Comparison of ENCODE assay signal across 8 mouse cellular contexts in the genomic region with DNA sequence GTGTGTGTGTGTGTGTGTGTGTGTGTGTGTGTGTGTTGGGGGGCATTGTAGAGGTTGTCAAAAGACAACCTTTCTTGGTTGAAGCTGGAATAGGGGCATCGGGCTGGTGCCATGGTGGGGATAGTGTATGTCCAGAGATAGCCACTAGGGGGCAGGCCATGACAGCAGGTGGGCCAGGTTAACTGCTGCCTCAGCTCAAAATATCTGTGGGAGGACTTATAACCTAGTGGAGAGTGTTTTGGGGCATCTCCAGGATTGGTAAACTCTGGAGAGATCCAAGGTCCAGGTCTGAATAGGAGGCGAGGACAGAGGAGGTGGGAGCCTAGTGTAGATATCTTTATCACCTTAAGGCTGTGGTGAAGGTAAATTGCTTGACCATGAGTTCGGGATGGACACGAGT.
DNase-seq lines count a peak whose midpoint lies in the region; ATAC-seq and TF ChIP-seq lines count a peak whose summit lies in the region.

No protein-coding gene starts in this region.

- ATAC-seq in forebrain, embryonic 12.5 days (ENCODE audit: low FRiP score), result peak; percentile 63; the same call in 1 of the 2 replicates
- peak; percentile 61; the same call in 1 of the 2 replicates for ATAC-seq in lung, embryonic 14.5 days (ENCODE audit: insufficient read depth)

- DNase-seq in ES-CJ7 (ENCODE audit: low read depth, low spot score), result peak; percentile 40
- peak; percentile 12 for DNase-seq in c-Kit-positive CD71-negative TER-119-negative erythroid progenitor cells, embryonic 14.5 days (ENCODE audit: low read depth)
- DNase-seq in heart, postnatal 36 days, result peak; percentile 54 to 68
- peak; percentile 17 for DNase-seq in layer of hippocampus, adult 9-11 months
- DNase-seq in lung, embryonic 14.5 days, result peak; percentile 77
- peak; percentile 77 for DNase-seq in retina, embryonic 14.5 days (ENCODE audit: low spot score)
- peak; percentile 69 for DNase-seq in urinary bladder, postnatal 14 days (ENCODE audit: low spot score)

- no peaks in the 10 kb centered on the region for H3K36me3 ChIP-seq in forebrain, embryonic 12.5 days (replicated peaks)
- no peaks in the 10 kb centered on the region for H3K36me3 ChIP-seq in lung, embryonic 14.5 days (ENCODE audit: insufficient read depth)

- intact Hi-C loops in heart, postnatal 36 days (cut with DNase I), result loop anchor here (2.0 to 5.0 kb wide), 5 partner anchors 113 to 1539 kb away; partner anchors contain the start of gene Mafb

- no peak overlapping the region for H3K4me3 ChIP-seq in forebrain, embryonic 12.5 days (replicated peaks)
- H3K4me3 ChIP-seq in lung, embryonic 14.5 days (ENCODE audit: low read depth, low read length), result no peak overlapping the region

- no peak overlapping the region for H3K4me2 ChIP-seq in forebrain, embryonic 12.5 days
- no peak overlapping the region for H3K4me2 ChIP-seq in lung, embryonic 14.5 days

- no peaks in the 10 kb centered on the region for H3K4me1 ChIP-seq in forebrain, embryonic 12.5 days
- H3K4me1 ChIP-seq in lung, embryonic 14.5 days (ENCODE audit: insufficient read depth), result no peaks in the 10 kb centered on the region

- H3K27ac ChIP-seq in forebrain, embryonic 12.5 days, result no peak overlapping the region
- no peak overlapping the region for H3K27ac ChIP-seq in lung, embryonic 14.5 days (ENCODE audit: low read depth)

- H3K9ac ChIP-seq in forebrain, embryonic 12.5 days, result no peak overlapping the region
- H3K9ac ChIP-seq in lung, embryonic 14.5 days, result no peak overlapping the region

- H3K27me3 ChIP-seq in forebrain, embryonic 12.5 days, result no peaks in the 10 kb centered on the region; the same call in 1 of the 2 replicates
- H3K27me3 ChIP-seq in lung, embryonic 14.5 days (ENCODE audit: insufficient read depth, low read length), result no peaks in the 10 kb centered on the region

- TF ChIP-seq CTCF in lung, embryonic 14.5 days (IDR thresholded peaks at IDR 0.05; ENCODE audit: low read depth), result peak; percentile 95

- H3K9me3 ChIP-seq in forebrain, embryonic 12.5 days, result no peaks in the 10 kb centered on the region
- no peaks in the 10 kb centered on the region for H3K9me3 ChIP-seq in lung, embryonic 14.5 days (ENCODE audit: low read depth, low read length)

- WGBS in forebrain, embryonic 12.5 days, result 69% methylated on average over 4 of the region's 4 CpGs
- WGBS in lung, embryonic 14.5 days, result 51% methylated on average over 4 of the region's 4 CpGs

Comparison
In these comparisons a context has a peak if more than half of its experiments do, and no peak if none do; other contexts are left out.
1. DNase-seq: peak in every context shown above with its lines; median percentile 77 in lung, embryonic 14.5 days; 77 in retina, embryonic 14.5 days; 69 in urinary bladder, postnatal 14 days; 61 in heart, postnatal 36 days; 40 in ES-CJ7; 17 in layer of hippocampus, adult 9-11 months; 12 in c-Kit-positive CD71-negative TER-119-negative erythroid progenitor cells, embryonic 14.5 days.